Mouse (Mus musculus): ENCODE data around the gene Slc30a7. TPM values are rescaled to one million over a fixed set of nuclear protein-coding genes. Genes with fewer than 3 reads are reported as not detected.

Slc30a7 gene
- total and polyA plus RNA-seq, 2 experiments from 2014 or later = 10.7 to 39.1 TPM

DNA sequence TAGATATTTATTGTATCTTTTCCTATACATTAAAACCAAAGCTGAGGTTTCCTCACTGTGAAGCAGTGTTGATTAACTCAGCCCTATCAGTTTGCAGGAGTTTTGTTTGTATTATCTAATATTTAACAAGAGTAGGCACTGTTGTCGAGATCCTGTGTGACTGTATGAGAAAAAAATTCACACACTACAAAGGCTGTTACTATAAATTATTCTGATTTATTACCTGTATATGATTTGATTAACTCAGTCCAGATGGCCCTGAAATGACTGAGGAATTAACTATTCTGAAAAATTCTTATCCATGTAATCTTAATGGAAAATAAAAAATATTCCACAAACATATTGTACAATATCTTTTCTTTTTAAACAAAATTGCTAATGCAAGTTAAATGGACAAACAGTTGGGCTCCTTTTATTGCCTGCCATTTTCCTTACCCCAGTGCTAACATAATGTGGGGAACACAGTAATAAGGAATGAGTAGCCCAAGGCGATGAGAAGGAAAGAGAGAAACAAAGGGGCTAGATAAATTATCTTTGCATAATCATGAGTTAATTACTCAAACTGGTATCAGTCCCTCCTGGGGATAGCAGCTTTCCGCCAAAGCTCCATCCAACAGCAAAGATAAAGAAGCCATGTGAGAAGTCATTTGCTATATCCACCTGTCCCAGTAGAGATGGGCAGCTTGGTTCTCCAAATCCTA, 57.8 kb downstream of the Slc30a7 start:
- Histone ChIP-seq H3K4me1 (ENCODE audit: insufficient read depth) (no peaks in the 10 kb centered on the region), H3K4me3 (ENCODE audit: low read depth, low read length) (no peak overlapping the region), H3K4me2 (ENCODE audit: low read depth) (no peak overlapping the region), H3K36me3 (ENCODE audit: insufficient read depth) (peaks cover 35% of the 10 kb centered on the region), H3K27ac (ENCODE audit: low read depth, low read length) (no peak overlapping the region), H3K27me3 (ENCODE audit: insufficient read depth, low read length) (no peaks in the 10 kb centered on the region), H3K9ac (no peak overlapping the region), H3K9me3 (ENCODE audit: low read length) (no peaks in the 10 kb centered on the region)
- peak; percentile 21 for DNase-seq
- no peak for TF ChIP-seq CTCF (IDR thresholded peaks at IDR 0.05; ENCODE audit: low read depth)
- 41% methylated on average over 3 of the region's 3 CpGs for WGBS
- ATAC-seq = peak; percentile 43; the same call in 1 of the 2 replicates

- Histone ChIP-seq H3K9ac (no peak overlapping the region), H3K4me3 (ENCODE audit: low read depth, low read length) (no peak overlapping the region), H3K27ac (ENCODE audit: low read depth, low read length) (no peak overlapping the region), H3K4me2 (ENCODE audit: low read depth) (no peak overlapping the region), H3K4me1 (ENCODE audit: insufficient read depth) (no peaks in the 10 kb centered on the region), H3K36me3 (ENCODE audit: insufficient read depth) (peaks cover 42% of the 10 kb centered on the region), H3K9me3 (ENCODE audit: low read length) (no peaks in the 10 kb centered on the region), H3K27me3 (ENCODE audit: insufficient read depth, low read length) (no peaks in the 10 kb centered on the region)
- no peak for TF ChIP-seq CTCF (IDR thresholded peaks at IDR 0.05; ENCODE audit: low read depth)
- 95% methylated on average over 8 of the region's 8 CpGs for WGBS
- DNase-seq = no peak
- no peak for ATAC-seq
Observed at GRCm38 (mm10) chr3:115946272-115946671, 60.9 kb downstream of the Slc30a7 start.

DNA sequence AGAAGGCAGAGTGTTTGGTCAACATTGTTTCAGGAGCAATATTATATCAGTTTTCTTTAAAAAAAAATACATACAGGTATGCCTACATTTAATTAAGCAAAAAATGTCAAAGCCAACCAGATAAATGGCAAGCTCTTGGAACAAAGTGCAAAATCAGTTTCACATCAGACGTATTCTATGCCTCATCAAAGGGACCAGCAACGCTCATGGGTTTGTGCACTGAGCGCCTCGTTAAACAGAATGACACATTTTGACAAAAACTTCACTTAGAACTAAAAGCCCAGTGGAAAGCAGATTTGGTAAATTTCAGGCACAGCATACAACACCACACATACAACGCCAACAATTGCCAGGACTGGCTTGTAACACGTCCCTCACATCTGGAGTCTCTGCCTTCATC, 62.8 kb downstream of the Slc30a7 start:
- peaks cover 42% of the 10 kb centered on the region for H3K36me3 ChIP-seq (ENCODE audit: insufficient read depth)
- no peak overlapping the region for H3K27ac ChIP-seq (ENCODE audit: low read depth, low read length)
- ATAC-seq (no peak), DNase-seq (no peak)
- H3K4me3 ChIP-seq (ENCODE audit: low read depth, low read length) = no peak overlapping the region
- WGBS = 58% methylated on average over 6 of the region's 6 CpGs
- no peaks in the 10 kb centered on the region for H3K4me1 ChIP-seq (ENCODE audit: insufficient read depth)
- no peak overlapping the region for H3K9ac ChIP-seq
- no peak for TF ChIP-seq CTCF (IDR thresholded peaks at IDR 0.05; ENCODE audit: low read depth)
- no peaks in the 10 kb centered on the region for H3K27me3 ChIP-seq (ENCODE audit: insufficient read depth, low read length)
- no peaks in the 10 kb centered on the region for H3K9me3 ChIP-seq (ENCODE audit: low read length)
- H3K4me2 ChIP-seq (ENCODE audit: low read depth) = no peak overlapping the region

DNA sequence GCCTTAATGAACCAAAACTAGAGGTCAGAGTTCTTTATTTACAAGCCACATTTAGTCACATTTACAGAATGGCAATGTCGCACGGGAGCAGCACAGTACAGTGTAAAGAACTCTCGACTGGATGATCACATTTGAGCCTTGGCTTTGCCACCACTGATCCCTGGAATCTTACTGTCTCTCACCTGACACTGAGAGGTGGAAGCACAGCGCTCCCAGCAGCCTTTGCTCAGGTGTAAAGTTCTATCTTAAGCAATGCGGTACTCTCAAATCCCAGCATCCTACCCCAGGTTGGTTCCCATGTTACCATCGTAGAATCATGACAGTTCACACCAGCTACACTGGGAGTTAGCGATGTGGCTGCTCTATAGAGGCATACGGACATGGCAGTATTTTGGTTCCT, 65.7 kb downstream of the Slc30a7 start:
- H3K4me1 ChIP-seq (ENCODE audit: insufficient read depth) = no peaks in the 10 kb centered on the region
- peaks cover 34% of the 10 kb centered on the region for H3K36me3 ChIP-seq (ENCODE audit: insufficient read depth)
- H3K27ac ChIP-seq (ENCODE audit: low read depth, low read length) = no peak overlapping the region
- H3K9ac ChIP-seq = no peak overlapping the region
- no peaks in the 10 kb centered on the region for H3K27me3 ChIP-seq (ENCODE audit: insufficient read depth, low read length)
- ATAC-seq (no peak), DNase-seq (no peak)
- H3K4me2 ChIP-seq (ENCODE audit: low read depth) = no peak overlapping the region
- no peak overlapping the region for H3K4me3 ChIP-seq (ENCODE audit: low read depth, low read length)
- no peaks in the 10 kb centered on the region for H3K9me3 ChIP-seq (ENCODE audit: low read length)
- TF ChIP-seq CTCF (IDR thresholded peaks at IDR 0.05; ENCODE audit: low read depth) = no peak
- 90% methylated on average over 8 of the region's 8 CpGs for WGBS

- Histone ChIP-seq H3K9ac (no peak overlapping the region), H3K27ac (ENCODE audit: low read depth, low read length) (no peak overlapping the region), H3K36me3 (ENCODE audit: insufficient read depth) (peaks cover 28% of the 10 kb centered on the region), H3K9me3 (ENCODE audit: low read length) (no peaks in the 10 kb centered on the region), H3K4me3 (ENCODE audit: low read depth, low read length) (no peak overlapping the region), H3K27me3 (ENCODE audit: insufficient read depth, low read length) (no peaks in the 10 kb centered on the region), H3K4me2 (ENCODE audit: low read depth) (no peak overlapping the region), H3K4me1 (ENCODE audit: insufficient read depth) (no peaks in the 10 kb centered on the region)
- 93% methylated on average over 4 of the region's 4 CpGs for WGBS
- ATAC-seq (no peak), DNase-seq (no peak)
- TF ChIP-seq CTCF (IDR thresholded peaks at IDR 0.05; ENCODE audit: low read depth) = no peak
Observed at GRCm38 (mm10) chr3:115940510-115940909, 66.7 kb downstream of the Slc30a7 start.

GRCm38 (mm10) chr3:115937807-115938206, 69.4 kb downstream of the Slc30a7 start:
- DNase-seq = no peak
- H3K9me3 ChIP-seq (ENCODE audit: low read length) = no peaks in the 10 kb centered on the region
- no peaks in the 10 kb centered on the region for H3K4me1 ChIP-seq (ENCODE audit: insufficient read depth)
- TF ChIP-seq CTCF (IDR thresholded peaks at IDR 0.05; ENCODE audit: low read depth) = no peak
- H3K4me3 ChIP-seq (ENCODE audit: low read depth, low read length) = no peak overlapping the region
- no peak for ATAC-seq
- H3K27me3 ChIP-seq (ENCODE audit: insufficient read depth, low read length) = no peaks in the 10 kb centered on the region
- no peak overlapping the region for H3K9ac ChIP-seq
- no peak overlapping the region for H3K27ac ChIP-seq (ENCODE audit: low read depth, low read length)
- no peak overlapping the region for H3K4me2 ChIP-seq (ENCODE audit: low read depth)
- peaks cover 18% of the 10 kb centered on the region for H3K36me3 ChIP-seq (ENCODE audit: insufficient read depth)
- WGBS = 89% methylated on average over 10 of the region's 10 CpGs

- no peak overlapping the region for H3K9ac ChIP-seq
- H3K4me3 ChIP-seq (ENCODE audit: low read depth, low read length) = no peak overlapping the region
- peaks cover 12% of the 10 kb centered on the region; the same call in 1 of the 2 replicates for H3K36me3 ChIP-seq (ENCODE audit: insufficient read depth)
- ATAC-seq (0 out of 2 replicates have a peak, but pooled peaks have one; percentile 12), DNase-seq (peak; percentile 8)
- no peaks in the 10 kb centered on the region for H3K9me3 ChIP-seq (ENCODE audit: low read length)
- no peak overlapping the region for H3K27ac ChIP-seq (ENCODE audit: low read depth, low read length)
- H3K4me1 ChIP-seq (ENCODE audit: insufficient read depth) = no peaks in the 10 kb centered on the region
- no peak overlapping the region for H3K4me2 ChIP-seq (ENCODE audit: low read depth)
- TF ChIP-seq CTCF (IDR thresholded peaks at IDR 0.05; ENCODE audit: low read depth) = peak; percentile 70
- no peaks in the 10 kb centered on the region for H3K27me3 ChIP-seq (ENCODE audit: insufficient read depth, low read length)
- whole genome bisulfite sequencing = 61% methylated on average over 4 of the region's 4 CpGs
Observed at GRCm38 (mm10) chr3:115936734-115937599, 70.2 kb downstream of the Slc30a7 start.

Measured in forebrain, postnatal 0 days (tissue).